Mouse (Mus musculus) heart, postnatal 4 days (tissue): ENCODE measurements around the gene Adamts12. TPM values are rescaled to one million over a fixed set of nuclear protein-coding genes. Genes with fewer than 3 reads are reported as not detected.

Source experiments
- DNase-seq: peaks from one replicate; pipeline ENCODE4 v3.0.0; 2021
- total RNA-seq, 2 experiments: library from RNA; stranded (reverse); gene quantifications; 2 replicates each; pipeline ENCODE4 v1.2.3; 2021

The Adamts12 gene
- total RNA-seq: 10 to 100 TPM; 16.4 to 18.4 TPM

GRCm38 (mm10) chr15:11064558-11065411 lies at the start of gene Adamts12:
Gene Adamts12, plus strand, starts transcription at chr15:11064790.
- DNase-seq: peak; percentile 82

- no peak for DNase-seq
Observed at GRCm38 (mm10) chr15:11014931-11015330, 49.7 kb upstream of the Adamts12 start.

GRCm38 (mm10) chr15:11026801-11027561 lies 37.6 kb upstream of the Adamts12 start:
- DNase-seq: no peak

GRCm38 (mm10) chr15:11030188-11030587 lies 34.4 kb upstream of the Adamts12 start:
- no peak for DNase-seq

GRCm38 (mm10) chr15:11035947-11036474 lies 28.6 kb upstream of the Adamts12 start:
- no peak for DNase-seq

- no peak for DNase-seq
Observed at GRCm38 (mm10) chr15:11036535-11037375, 27.8 kb upstream of the Adamts12 start.

GRCm38 (mm10) chr15:11037376-11037695 lies 27.3 kb upstream of the Adamts12 start:
- no peak for DNase-seq

- peak; percentile 17 for DNase-seq
Observed at GRCm38 (mm10) chr15:11037711-11038110, 26.9 kb upstream of the Adamts12 start, which contains the start of gene Rxfp3. Gene Rxfp3, minus strand, starts transcription at chr15:11037991.

- peak; percentile 63 for DNase-seq
Observed at GRCm38 (mm10) chr15:11038476-11038875, 26.1 kb upstream of the Adamts12 start.

- no peak for DNase-seq
Observed at GRCm38 (mm10) chr15:11040067-11040466, 24.5 kb upstream of the Adamts12 start.

- no peak for DNase-seq
Observed at GRCm38 (mm10) chr15:11041229-11041628, 23.4 kb upstream of the Adamts12 start.

- no peak for DNase-seq
Observed at GRCm38 (mm10) chr15:11042828-11043227, 21.8 kb upstream of the Adamts12 start.

- DNase-seq: no peak
Observed at GRCm38 (mm10) chr15:11053678-11054439, 10.7 kb upstream of the Adamts12 start.

GRCm38 (mm10) chr15:11054440-11055080 lies 10.0 kb upstream of the Adamts12 start:
- DNase-seq: no peak

- DNase-seq: no peak
Observed at GRCm38 (mm10) chr15:11062903-11063302, 1.7 kb upstream of the Adamts12 start.

- DNase-seq: no peak
Observed at GRCm38 (mm10) chr15:11064160-11064557, 431 bp upstream of the Adamts12 start.

- no peak for DNase-seq
Observed at GRCm38 (mm10) chr15:11065528-11066171, 1.1 kb downstream of the Adamts12 start.

GRCm38 (mm10) chr15:11066299-11066698 lies 1.7 kb downstream of the Adamts12 start:
- DNase-seq: no peak

GRCm38 (mm10) chr15:11067891-11068290 lies 3.3 kb downstream of the Adamts12 start:
- no peak for DNase-seq

- DNase-seq: no peak
Observed at GRCm38 (mm10) chr15:11075726-11076361, 11.3 kb downstream of the Adamts12 start.
